Mouse (Mus musculus) embryonic facial prominence, embryonic 10.5 days (tissue): ENCODE results near the gene Stx11. TPM values are rescaled to one million over a fixed set of nuclear protein-coding genes. Genes with fewer than 3 reads are reported as not detected.

Source experiments
- DNase-seq: peaks from one replicate; pipeline ENCODE4 v3.0.0-alpha.2; 2017; ENCODE audit warnings: low spot score
- H3K27ac ChIP-seq: fragments of 300-500 bp; sonication (generic); replicated peaks from 2 replicates; pipeline ENCODE4 v1.5.1; 2016; ENCODE audit warnings: mild to moderate bottlenecking
- H3K27me3 ChIP-seq: fragments of 300-500 bp; sonication (generic); replicated peaks from 2 replicates; pipeline ENCODE4 v1.6.1; 2016; ENCODE audit warnings: low read depth, mild to moderate bottlenecking; ENCODE audit not compliant: poor library complexity, severe bottlenecking
- H3K36me3 ChIP-seq: fragments of 300-500 bp; sonication (generic); replicated peaks from 2 replicates; pipeline ENCODE4 v1.6.1; 2016; ENCODE audit warnings: mild to moderate bottlenecking, moderate library complexity
- H3K4me1 ChIP-seq: fragments of 300-500 bp; sonication (generic); 2 replicates; pipeline ENCODE4 v1.6.1; 2016
- H3K4me3 ChIP-seq: fragments of 300-500 bp; sonication (generic); 2 replicates; pipeline ENCODE4 v1.5.1; 2016; ENCODE audit warnings: mild to moderate bottlenecking, moderate library complexity
- H3K9me3 ChIP-seq: fragments of 300-500 bp; sonication (generic); 2 replicates; pipeline ENCODE4 v1.6.1; 2016; ENCODE audit warnings: mild to moderate bottlenecking
- WGBS: fragments of 180-500 bp; shearing (Covaris S2); methylation state at CpG from one replicate; pipeline ENCODE4 v1.1.7; 2016; 5-methylcytosine and 5-hydroxymethylcytosine counted together
- polyA plus RNA-seq: library from polyadenylated mRNA; unstranded; fragments of >200 nt; fragmentation: Nextera tagmentation; extraction: Ambion mirVana; gene quantifications from 2 replicates; pipeline ENCODE4 v1.2.1, GENCODE M21; 2016

The Stx11 gene
- polyA plus RNA-seq, 1 experiment from 2014 or later = 1.0 TPM

GRCm38 (mm10) chr10:12903440-12904139 is 60.5 kb downstream of the Stx11 start:
- no peaks in the 10 kb centered on the region for H3K27me3 ChIP-seq
- H3K4me3 ChIP-seq = no peak overlapping the region
- 92% methylated on average over 5 of the region's 5 CpGs for WGBS
- no peaks in the 10 kb centered on the region for H3K36me3 ChIP-seq
- peaks cover 9% of the 10 kb centered on the region for H3K4me1 ChIP-seq
- H3K27ac ChIP-seq = no peak overlapping the region
- DNase-seq = no peak
- no peaks in the 10 kb centered on the region for H3K9me3 ChIP-seq

- H3K27ac ChIP-seq = no peak overlapping the region
- H3K4me1 ChIP-seq = peaks cover 9% of the 10 kb centered on the region
- no peak overlapping the region for H3K4me3 ChIP-seq
- no peaks in the 10 kb centered on the region for H3K9me3 ChIP-seq
- DNase-seq = no peak
- H3K36me3 ChIP-seq = no peaks in the 10 kb centered on the region
- H3K27me3 ChIP-seq = no peaks in the 10 kb centered on the region
- WGBS = 94% methylated on average over 5 of the region's 5 CpGs
Observed at GRCm38 (mm10) chr10:12899901-12900300, 64.2 kb downstream of the Stx11 start.

GRCm38 (mm10) chr10:12893339-12893738 is 70.8 kb downstream of the Stx11 start:
- Histone ChIP-seq H3K27me3 (no peaks in the 10 kb centered on the region), H3K27ac (no peak overlapping the region), H3K9me3 (no peaks in the 10 kb centered on the region), H3K36me3 (no peaks in the 10 kb centered on the region), H3K4me3 (no peak overlapping the region), H3K4me1 (no peaks in the 10 kb centered on the region)
- DNase-seq = no peak
- WGBS = 97% methylated on average over 3 of the region's 3 CpGs

- no peak overlapping the region for H3K27ac ChIP-seq
- no peaks in the 10 kb centered on the region for H3K9me3 ChIP-seq
- no peak for DNase-seq
- no peaks in the 10 kb centered on the region for H3K36me3 ChIP-seq
- H3K4me1 ChIP-seq = peaks cover 8% of the 10 kb centered on the region
- 86% methylated on average over 13 of the region's 13 CpGs for whole genome bisulfite sequencing
- H3K4me3 ChIP-seq = no peak overlapping the region
- H3K27me3 ChIP-seq = no peaks in the 10 kb centered on the region
Observed at GRCm38 (mm10) chr10:12888373-12888772, 75.7 kb downstream of the Stx11 start.

Other genes with a start within 250 kb of the Stx11 start
- 58.8 and 63.8 TPM in 2 replicates for gene Utrn, start 94.9 kb downstream of the Stx11 start, polyA plus RNA-seq
- gene Sf3b5, start 41.0 kb upstream of the Stx11 start, polyA plus RNA-seq = 44.8 and 47.2 TPM in 2 replicates
- 69.6 and 77.8 TPM in 2 replicates for gene Plagl1, start 96.2 kb upstream of the Stx11 start, polyA plus RNA-seq
- not detected in 2 replicates for gene Zc2hc1b, start 213.7 kb upstream of the Stx11 start, polyA plus RNA-seq
- 70.9 and 72.0 TPM in 2 replicates for gene Ltv1, start 228.9 kb upstream of the Stx11 start, polyA plus RNA-seq